Mouse (Mus musculus) liver, adult (tissue): ENCODE measurements around the gene Tmeff1.

Source experiments
- GATA4 ChIP-seq: IDR thresholded peaks from 2 replicates; pipeline ENCODE4 v1.6.1; 2014; ENCODE audit warnings: mild to moderate bottlenecking, low read length; ENCODE audit not compliant: insufficient replicate concordance

Tmeff1 gene

DNA sequence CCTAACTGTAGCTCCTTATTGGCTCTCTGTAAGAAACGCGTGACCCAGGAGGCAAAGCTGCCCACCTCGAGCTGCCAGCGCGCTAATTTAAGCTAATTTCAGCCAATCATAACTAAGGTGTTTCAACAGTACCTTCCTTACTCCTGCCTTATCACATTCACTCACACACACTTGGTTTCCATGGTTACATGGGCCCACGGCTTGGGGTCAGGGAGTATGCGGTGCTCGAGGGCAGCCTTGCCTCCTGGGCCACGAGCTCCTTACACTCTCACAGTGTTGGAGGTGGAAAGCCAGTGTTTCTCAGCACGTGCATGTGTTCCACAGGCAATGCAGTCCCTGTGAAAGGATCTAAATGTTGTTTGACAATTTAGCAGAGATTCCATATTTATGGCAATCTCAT is 53.2 kb downstream of the Tmeff1 start:
- TF ChIP-seq GATA4, result no peak

DNA sequence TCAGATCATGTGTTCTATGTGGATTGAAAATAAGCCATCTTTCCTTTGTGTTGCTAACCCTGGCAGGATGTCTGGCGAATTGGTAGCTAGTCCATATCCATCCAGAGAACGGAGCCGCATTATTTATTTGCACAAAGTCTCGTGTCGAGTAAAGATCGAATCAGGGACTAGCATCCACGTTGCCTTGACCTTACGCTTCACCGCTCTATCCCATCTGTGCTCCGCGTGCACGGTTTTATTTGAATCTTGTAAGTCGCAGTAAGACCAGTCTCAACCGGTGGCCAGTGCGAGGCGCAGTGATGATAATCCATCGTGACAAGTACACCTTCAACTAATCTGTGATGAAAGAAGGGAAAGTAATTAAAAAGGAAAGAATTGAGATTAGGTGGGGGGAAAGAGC is 54.5 kb downstream of the Tmeff1 start:
- no peak for TF ChIP-seq GATA4

GRCm38 (mm10) chr4:48643801-48644200 is 58.8 kb downstream of the Tmeff1 start:
- TF ChIP-seq GATA4, result no peak

- TF ChIP-seq GATA4, result no peak
Observed at GRCm38 (mm10) chr4:48646143-48646542, 61.2 kb downstream of the Tmeff1 start.

- no peak for TF ChIP-seq GATA4
Observed at GRCm38 (mm10) chr4:48650617-48651360, 65.8 kb downstream of the Tmeff1 start.

DNA sequence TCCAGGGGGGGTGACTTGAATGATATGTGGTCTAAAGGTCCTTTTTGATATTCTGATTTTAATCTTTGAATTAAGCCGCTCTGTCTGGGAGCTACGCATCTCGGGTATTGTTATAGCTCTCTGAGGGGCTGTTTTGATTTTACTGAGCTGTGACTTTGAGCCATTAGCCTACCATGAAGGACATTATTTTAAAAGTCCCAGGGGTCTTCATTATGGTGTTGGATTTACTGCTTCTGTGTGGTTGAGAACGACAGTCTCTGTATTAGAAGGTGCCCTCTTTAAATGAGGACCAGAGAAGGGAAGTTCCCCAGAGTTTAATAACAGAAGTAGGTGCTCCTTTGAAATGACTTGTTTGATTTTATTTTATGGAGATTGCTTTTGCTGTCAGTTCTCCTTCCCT is 69.1 kb downstream of the Tmeff1 start:
- TF ChIP-seq GATA4, result no peak

- TF ChIP-seq GATA4, result no peak
Observed at GRCm38 (mm10) chr4:48656530-48656929, 71.6 kb downstream of the Tmeff1 start.

- no peak for TF ChIP-seq GATA4
Observed at GRCm38 (mm10) chr4:48660144-48660543, 75.2 kb downstream of the Tmeff1 start.

- no peak for TF ChIP-seq GATA4
Observed at GRCm38 (mm10) chr4:48660619-48661575, 75.9 kb downstream of the Tmeff1 start.

DNA sequence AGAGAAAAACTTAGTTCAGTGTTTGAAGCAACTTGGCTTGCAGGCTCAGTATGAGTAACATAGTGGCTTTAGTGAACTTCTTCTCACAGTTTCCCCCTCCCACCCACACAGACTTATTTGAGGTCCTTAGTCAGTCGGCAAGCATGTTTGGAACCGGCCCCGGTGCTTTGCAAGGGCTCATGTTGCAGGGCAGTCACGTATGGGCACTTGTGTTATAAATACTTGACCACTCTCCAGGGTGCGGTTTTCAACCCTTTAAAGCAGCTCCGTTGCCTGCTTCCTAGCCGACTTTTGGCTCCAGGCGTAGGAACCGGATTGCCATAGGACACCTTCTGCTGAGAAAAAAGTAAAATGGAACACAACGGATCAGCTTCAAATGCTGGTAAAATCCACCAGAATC is 78.3 kb downstream of the Tmeff1 start, which contains the start of gene Cavin4:
Gene Cavin4 (plus strand): TSS at position 244 of the 400 bp plus-strand sequence.
- no peak for TF ChIP-seq GATA4

DNA sequence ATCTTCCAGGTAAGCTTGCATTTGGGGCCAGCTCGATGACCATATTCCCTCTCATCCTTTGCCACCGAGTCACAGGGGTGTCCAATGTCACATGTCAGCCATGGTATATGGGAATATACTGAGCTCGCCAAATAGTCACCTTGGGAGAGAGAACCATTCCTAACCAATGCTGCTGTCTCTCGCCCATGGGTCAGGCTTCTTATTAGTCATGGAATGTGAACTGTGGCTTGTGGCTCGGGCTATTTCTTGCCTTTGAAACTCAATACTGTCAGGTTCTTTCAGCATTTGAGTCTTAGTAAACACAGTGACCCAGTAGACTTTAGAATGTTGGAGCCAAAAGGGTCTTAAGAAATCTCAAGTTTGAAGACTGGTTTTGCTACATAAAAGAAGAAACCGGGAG is 79.0 kb downstream of the Tmeff1 start:
- no peak for TF ChIP-seq GATA4

GRCm38 (mm10) chr4:48667279-48667678 is 82.3 kb downstream of the Tmeff1 start:
- no peak for TF ChIP-seq GATA4

GRCm38 (mm10) chr4:48672915-48673314 is 87.9 kb downstream of the Tmeff1 start:
- TF ChIP-seq GATA4, result no peak

- no peak for TF ChIP-seq GATA4
Observed at GRCm38 (mm10) chr4:48674412-48674811, 89.4 kb downstream of the Tmeff1 start.

DNA sequence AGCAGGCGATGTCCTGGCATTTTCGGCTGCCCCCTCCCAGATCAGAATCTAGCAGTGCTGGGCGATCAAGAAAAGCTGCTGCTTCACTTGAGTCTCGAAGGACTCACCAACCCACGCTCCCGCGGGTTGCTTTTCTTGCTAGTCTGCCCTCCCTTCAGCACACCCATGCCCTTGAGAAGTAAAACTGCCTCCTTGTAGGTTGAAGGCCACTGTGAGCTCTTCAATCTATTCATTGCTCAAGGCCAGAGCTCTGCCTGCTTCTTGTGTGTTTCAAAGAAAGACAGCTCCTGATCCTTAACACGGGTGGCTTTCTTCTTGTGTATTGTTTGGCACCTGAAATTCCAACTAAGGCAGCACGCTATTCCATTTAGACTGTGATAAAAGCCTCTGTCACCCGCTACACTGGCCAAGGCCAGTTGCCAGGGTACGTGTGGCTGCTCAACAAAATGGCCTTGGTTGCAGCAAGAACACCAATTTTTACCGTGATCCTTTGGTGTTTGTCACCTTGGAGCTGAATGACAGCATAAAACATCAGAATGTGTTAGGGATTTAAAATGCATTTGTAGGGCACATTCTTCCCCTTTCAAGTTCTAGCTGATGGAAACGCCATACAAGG is 91.7 kb downstream of the Tmeff1 start:
- no peak for TF ChIP-seq GATA4
